Mouse (Mus musculus) hindbrain, embryonic 10.5 days (tissue): ENCODE measurements around the gene Rpn1. TPM values are rescaled to one million over a fixed set of nuclear protein-coding genes. Genes with fewer than 3 reads are reported as not detected.
"Not testable (repeated sequence)": the region's sequence is repeated elsewhere in the genome, so short reads cannot be mapped to it uniquely, and the experiment has no call there.

ENCODE experiments used
- DNase-seq: peaks from one replicate; pipeline ENCODE4 v3.0.0-alpha.2; 2017; ENCODE audit warnings: low spot score
- H3K27ac ChIP-seq: fragments of 300-500 bp; sonication (generic); 2 replicates; pipeline ENCODE4 v1.5.1; 2016; ENCODE audit warnings: mild to moderate bottlenecking, moderate library complexity
- H3K27me3 ChIP-seq: fragments of 300-500 bp; sonication (generic); 2 replicates; pipeline ENCODE4 v1.6.1; 2016; ENCODE audit warnings: mild to moderate bottlenecking; ENCODE audit not compliant: poor library complexity, insufficient read depth, severe bottlenecking
- H3K36me3 ChIP-seq: fragments of 300-500 bp; sonication (generic); 2 replicates; pipeline ENCODE4 v1.6.1; 2016; ENCODE audit warnings: mild to moderate bottlenecking, moderate library complexity
- H3K4me1 ChIP-seq: fragments of 300-500 bp; sonication (generic); replicated peaks from 2 replicates; pipeline ENCODE4 v1.6.1; 2016; ENCODE audit warnings: mild to moderate bottlenecking
- H3K4me3 ChIP-seq: fragments of 300-500 bp; sonication (generic); 2 replicates; pipeline ENCODE4 v1.5.1; 2016; ENCODE audit warnings: mild to moderate bottlenecking, moderate library complexity
- H3K9me3 ChIP-seq: fragments of 300-500 bp; sonication (generic); 2 replicates; pipeline ENCODE4 v1.6.1; 2016; ENCODE audit warnings: mild to moderate bottlenecking, moderate library complexity
- WGBS: fragments of 180-500 bp; shearing (Covaris S2); methylation state at CpG from one replicate; pipeline ENCODE4 v1.1.7; 2016; 5-methylcytosine and 5-hydroxymethylcytosine counted together
- polyA plus RNA-seq: library from polyadenylated mRNA; unstranded; fragments of >200 nt; fragmentation: Nextera tagmentation; extraction: Ambion mirVana; gene quantifications from 2 replicates; pipeline ENCODE4 v1.2.1, GENCODE M21; 2016

Gene Rpn1
- polyA plus RNA-seq, 1 experiment from 2014 or later = 277 TPM

DNA sequence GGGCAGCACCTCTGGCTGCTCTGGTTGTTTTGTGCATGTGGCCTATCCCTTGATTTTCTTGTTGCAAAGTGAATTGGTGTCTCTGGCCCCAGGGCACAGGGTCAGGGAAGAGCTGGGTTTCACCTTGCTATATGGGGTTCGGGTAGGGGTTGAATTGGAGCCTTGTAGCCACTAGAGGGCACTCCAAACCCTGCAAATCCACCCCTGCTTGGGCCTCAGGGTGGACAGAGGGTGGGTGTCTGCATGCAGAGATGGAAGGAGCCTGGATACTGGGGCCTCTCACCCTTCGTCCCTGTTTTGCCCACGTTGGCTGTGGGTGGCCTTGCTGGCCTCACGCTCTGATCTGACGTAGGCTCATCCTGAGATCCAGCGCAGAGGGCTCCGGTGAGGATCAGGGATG lies 28.9 kb downstream of the Rpn1 start:
- Histone ChIP-seq H3K9me3 (no peaks in the 10 kb centered on the region), H3K27me3 (no peaks in the 10 kb centered on the region; the same call in 1 of the 2 replicates), H3K4me1 (peaks cover 27% of the 10 kb centered on the region), H3K27ac (peak overlapping the region; percentile 71), H3K4me3 (no peak overlapping the region), H3K36me3 (no peaks in the 10 kb centered on the region)
- peak; percentile 75 for DNase-seq
- 33% methylated on average over 7 of the region's 7 CpGs for WGBS

DNA sequence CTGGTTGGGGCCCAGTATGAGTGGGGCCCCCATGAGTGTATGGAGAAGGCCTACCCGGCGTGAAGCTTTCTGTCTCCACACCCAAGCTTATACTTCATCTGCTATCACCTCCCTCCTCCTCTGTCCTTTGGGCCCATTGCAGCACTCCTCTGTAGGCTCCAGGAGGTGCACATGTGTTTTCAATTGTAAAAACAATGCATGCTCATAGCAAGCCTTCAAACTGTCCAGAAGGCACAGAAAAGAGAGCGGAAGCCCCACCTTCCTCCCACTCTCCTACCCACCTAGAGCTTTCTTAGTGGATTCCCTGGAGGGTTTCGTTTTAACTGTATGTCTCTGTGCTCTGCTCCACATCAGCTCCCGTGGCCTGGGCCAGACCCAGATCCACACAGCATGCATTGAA lies 30.1 kb downstream of the Rpn1 start:
- Histone ChIP-seq H3K27ac (peak overlapping the region; percentile 69), H3K36me3 (no peaks in the 10 kb centered on the region)
- no peak for DNase-seq

DNA sequence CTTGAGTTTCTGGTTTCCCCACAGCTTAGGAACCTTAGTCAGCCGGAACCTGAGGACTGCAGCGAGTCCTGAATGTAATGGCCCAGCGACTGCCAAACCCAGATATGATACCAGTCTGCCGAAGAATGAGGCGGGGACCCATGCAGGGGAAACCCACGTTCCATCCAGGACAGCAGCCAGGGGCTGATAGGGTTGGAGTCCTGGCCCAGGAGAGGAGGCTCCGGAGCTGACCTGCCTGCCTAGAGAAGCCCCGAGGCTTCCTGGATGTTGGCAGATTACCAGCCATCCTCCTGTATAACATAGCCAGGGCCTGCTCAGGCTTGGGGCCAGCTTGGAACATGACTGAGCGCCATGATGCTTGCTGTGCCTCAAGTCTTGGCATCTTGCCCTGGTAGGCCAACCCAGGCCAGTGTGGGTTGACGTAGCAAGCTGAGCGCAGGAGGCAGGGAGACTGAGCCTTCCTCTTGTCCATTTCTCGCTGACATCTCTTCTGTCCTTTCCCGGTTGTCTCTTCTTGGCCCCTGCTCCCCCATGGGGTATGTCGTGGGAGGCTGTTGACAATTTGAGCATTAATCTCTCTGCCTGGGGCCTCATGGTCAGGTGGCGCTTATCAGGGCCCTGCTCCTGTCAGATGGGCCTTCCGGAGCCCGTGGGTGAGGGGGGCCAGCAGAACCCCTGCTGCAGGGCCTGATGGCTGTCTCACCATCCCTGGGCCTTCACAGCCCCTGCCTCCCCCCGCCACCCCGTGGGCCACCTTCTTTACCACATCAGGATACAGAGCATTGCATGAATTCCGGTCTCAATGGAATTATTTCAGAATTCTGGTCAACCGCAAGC lies 32.3 kb downstream of the Rpn1 start:
- no peak for DNase-seq
- Histone ChIP-seq H3K27ac (no peak overlapping the region), H3K4me3 (no peak overlapping the region), H3K9me3 (0 out of 2 replicates have a peak, but pooled peaks cover 2% of the 10 kb centered on the region), H3K4me1 (peaks cover 27% of the 10 kb centered on the region), H3K27me3 (no peaks in the 10 kb centered on the region), H3K36me3 (no peaks in the 10 kb centered on the region)
- 83% methylated on average over 21 of the region's 21 CpGs for WGBS

More for the DNA sequence above, 30.1 kb downstream of the Rpn1 start:
- 75% methylated on average over 5 of the region's 5 CpGs for WGBS
- no peaks in the 10 kb centered on the region for H3K27me3 ChIP-seq
- H3K4me3 ChIP-seq = no peak overlapping the region
- H3K9me3 ChIP-seq = 0 out of 2 replicates have a peak, but pooled peaks cover 2% of the 10 kb centered on the region
- peaks cover 27% of the 10 kb centered on the region for H3K4me1 ChIP-seq

DNA sequence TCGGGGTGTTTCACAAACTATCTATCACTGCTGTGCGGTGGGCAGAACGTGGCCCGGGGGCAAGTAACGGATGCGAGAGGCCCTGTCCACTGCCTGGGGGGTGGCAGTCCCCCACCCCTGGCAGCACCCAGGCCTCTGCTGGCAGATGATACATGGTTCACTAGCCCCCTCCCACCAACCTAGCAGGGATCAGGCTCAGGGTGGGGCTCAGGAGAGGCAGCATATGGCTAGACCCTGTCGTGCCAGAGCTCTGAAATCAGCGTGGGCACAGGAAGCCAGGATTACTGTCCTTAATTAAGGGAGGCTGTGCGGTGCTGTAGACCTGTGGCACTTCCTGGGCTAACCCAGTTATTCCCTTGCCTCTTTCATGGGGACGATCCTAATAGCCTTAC lies 32.9 kb downstream of the Rpn1 start:
- 0 out of 2 replicates have a peak, but pooled peaks cover 2% of the 10 kb centered on the region for H3K9me3 ChIP-seq
- WGBS = 86% methylated on average over 10 of the region's 10 CpGs
- no peaks in the 10 kb centered on the region for H3K27me3 ChIP-seq
- no peak for DNase-seq
- no peaks in the 10 kb centered on the region for H3K36me3 ChIP-seq
- H3K4me1 ChIP-seq = peaks cover 27% of the 10 kb centered on the region
- no peak overlapping the region for H3K27ac ChIP-seq
- H3K4me3 ChIP-seq = no peak overlapping the region

DNA sequence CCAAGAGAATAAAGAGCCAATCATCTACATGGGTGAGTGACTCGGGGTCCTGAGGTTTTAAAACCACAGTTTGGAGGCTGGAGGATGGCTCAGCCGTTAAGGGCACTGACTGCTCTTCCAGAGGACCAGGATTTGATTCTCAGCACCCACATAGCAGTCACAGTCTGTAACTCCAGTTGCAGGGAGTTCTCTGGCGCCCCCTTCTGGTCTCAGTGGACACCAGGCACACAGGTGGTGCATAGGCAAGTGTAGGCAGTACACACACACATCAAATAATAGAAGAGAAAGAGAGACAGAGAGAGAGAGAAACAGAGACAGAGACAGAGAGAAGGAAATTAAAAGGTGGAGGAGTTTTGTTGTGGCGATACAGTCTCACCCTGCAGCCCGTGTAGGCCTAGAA lies 35.0 kb downstream of the Rpn1 start:
- Histone ChIP-seq H3K36me3 (no peaks in the 10 kb centered on the region), H3K4me3 (no peak overlapping the region), H3K9me3 (0 out of 2 replicates have a peak, but pooled peaks cover 2% of the 10 kb centered on the region), H3K4me1 (peaks cover 25% of the 10 kb centered on the region), H3K27ac (no peak overlapping the region), H3K27me3 (peaks cover 6% of the 10 kb centered on the region)
- no peak for DNase-seq
- WGBS = 75% methylated on average over 5 of the region's 5 CpGs

DNA sequence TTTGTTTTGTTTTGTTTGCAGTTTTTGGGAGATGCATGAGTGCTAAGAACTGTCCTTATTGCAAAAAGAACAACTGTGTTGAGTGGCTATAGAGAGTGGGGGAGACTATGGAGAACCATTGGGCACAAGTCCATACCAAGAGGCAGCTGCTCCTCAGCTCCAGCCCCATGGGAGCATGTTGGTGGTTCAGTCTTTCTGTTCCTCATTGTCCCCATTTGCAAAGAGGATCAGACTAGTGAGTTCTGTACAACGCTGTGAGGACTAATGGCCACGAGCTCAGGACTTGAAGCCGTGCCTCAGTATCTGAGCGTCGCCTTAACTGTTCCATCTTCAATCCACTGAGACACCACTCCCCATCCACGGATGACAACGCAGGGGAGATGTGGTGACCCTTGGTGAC lies 36.5 kb downstream of the Rpn1 start:
- H3K27me3 ChIP-seq = peaks cover 20% of the 10 kb centered on the region
- H3K4me3 ChIP-seq = no peak overlapping the region
- peaks cover 20% of the 10 kb centered on the region for H3K4me1 ChIP-seq
- no peaks in the 10 kb centered on the region for H3K36me3 ChIP-seq
- WGBS = 85% methylated on average over 7 of the region's 7 CpGs
- H3K9me3 ChIP-seq = 0 out of 2 replicates have a peak, but pooled peaks cover 2% of the 10 kb centered on the region
- no peak for DNase-seq
- H3K27ac ChIP-seq = no peak overlapping the region

DNA sequence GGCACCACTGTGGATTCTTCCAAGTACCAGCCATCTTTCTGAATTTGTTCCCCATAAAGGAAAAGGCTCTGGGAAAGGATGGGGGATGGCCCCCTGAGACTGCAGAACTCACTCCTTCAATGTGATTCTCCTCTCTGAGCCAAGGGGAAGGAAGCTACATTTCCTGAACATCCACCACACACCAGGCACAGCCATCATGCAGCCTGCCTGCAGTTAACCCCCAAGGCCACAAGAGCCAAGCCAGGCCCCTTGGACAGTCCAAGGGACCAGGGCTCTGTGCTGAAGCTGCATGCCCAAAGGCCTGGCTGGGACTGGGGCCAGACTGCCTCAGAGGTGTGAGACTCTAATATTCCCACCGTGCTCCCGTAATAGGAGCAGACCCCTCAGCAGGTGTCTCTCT lies 37.5 kb downstream of the Rpn1 start:
- Histone ChIP-seq H3K9me3 (0 out of 2 replicates have a peak, but pooled peaks cover 2% of the 10 kb centered on the region), H3K36me3 (no peaks in the 10 kb centered on the region), H3K4me3 (no peak overlapping the region), H3K27ac (no peak overlapping the region), H3K4me1 (peaks cover 18% of the 10 kb centered on the region), H3K27me3 (peaks cover 29% of the 10 kb centered on the region)
- WGBS = 89% methylated on average over 2 of the region's 2 CpGs
- DNase-seq = no peak

DNA sequence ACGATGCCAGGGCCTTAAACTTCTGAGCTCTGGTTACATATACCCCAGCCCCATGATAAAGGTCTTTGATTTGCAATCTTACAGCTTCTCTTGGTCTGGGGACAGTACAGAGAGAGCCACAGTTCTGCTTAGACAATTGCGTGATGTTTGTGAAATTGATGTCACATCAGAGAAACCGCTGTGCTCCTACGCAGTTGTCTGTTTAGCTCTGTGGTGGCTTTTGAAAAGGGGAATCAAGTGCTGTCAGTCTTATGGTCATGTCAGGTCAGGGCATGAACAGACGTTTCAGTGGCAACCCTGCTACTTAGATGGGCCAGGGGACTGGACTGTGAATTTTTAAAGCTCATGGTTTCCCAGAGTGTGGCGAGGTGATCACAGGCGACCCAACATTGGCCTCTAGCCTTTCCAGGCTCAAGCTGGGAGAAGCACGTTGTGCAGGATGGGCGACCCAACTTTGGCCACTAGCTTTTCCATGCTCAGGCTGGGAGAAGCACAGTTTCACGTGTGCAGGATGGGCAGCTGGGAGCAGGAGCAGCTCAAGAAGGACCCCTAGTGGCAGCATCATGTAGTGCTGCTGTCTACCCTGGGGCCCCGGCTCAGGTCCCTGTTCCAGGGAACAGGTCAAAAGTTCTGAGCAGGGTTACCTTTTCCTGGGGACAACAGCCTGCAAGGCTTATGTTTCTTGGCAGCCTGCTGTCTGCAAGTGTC lies 39.0 kb downstream of the Rpn1 start:
- H3K4me3 ChIP-seq = peak overlapping the region; percentile 37
- peaks cover 17% of the 10 kb centered on the region for H3K4me1 ChIP-seq
- H3K27ac ChIP-seq = 0 out of 2 replicates have a peak overlapping the region, but pooled peaks have one; percentile 66
- no peaks in the 10 kb centered on the region for H3K36me3 ChIP-seq
- WGBS = 40% methylated on average over 11 of the region's 11 CpGs
- H3K27me3 ChIP-seq = peaks cover 29% of the 10 kb centered on the region
- DNase-seq = peak; percentile 63
- 0 out of 2 replicates have a peak, but pooled peaks cover 2% of the 10 kb centered on the region for H3K9me3 ChIP-seq

DNA sequence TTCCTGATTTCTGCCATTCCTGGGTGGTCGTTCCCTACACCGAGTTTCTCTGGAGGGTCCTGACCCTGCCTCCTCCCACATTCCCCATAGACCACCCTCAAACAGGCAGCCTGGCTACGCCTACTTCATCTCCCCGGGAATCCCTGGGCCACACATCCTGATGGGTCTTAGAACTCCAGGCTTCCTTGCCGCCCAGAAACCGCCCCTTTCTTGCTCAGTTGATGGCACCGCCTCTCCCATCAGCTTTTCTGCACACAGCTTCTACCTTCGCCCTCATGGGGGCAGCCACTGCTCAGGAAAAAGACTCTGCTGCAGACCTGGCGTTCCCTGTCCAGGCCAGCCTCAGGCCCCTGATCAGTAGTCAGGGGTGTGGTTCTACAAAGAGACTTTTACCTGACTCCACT lies 39.6 kb downstream of the Rpn1 start:
- Histone ChIP-seq H3K36me3 (no peaks in the 10 kb centered on the region), H3K9me3 (0 out of 2 replicates have a peak, but pooled peaks cover 2% of the 10 kb centered on the region), H3K4me1 (peaks cover 17% of the 10 kb centered on the region), H3K4me3 (peak overlapping the region; percentile 37), H3K27ac (peak overlapping the region; percentile 66), H3K27me3 (peaks cover 29% of the 10 kb centered on the region)
- WGBS = 1% methylated on average over 9 of the region's 9 CpGs
- DNase-seq = peak; percentile 72

DNA sequence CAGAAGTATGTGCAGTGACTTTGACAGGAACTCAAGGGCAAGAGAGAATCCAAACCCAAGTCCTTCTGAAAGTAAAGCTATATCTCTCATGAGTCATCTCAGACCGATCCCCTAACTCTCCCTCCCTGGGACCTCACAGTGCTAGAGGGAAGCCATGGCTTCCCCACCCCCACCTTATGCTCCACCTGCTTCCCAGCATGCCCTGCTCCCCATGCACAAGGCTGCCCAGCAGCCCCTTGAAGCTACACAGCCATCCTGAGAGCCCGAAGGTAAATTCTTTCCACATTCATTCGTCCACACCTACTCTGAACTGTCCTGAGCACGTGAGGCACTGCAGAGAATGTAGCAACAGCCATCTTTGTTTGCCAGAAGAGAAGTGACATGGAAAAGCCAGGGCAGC lies 40.3 kb downstream of the Rpn1 start:
- no peak overlapping the region for H3K4me3 ChIP-seq
- no peak for DNase-seq
- no peak overlapping the region for H3K27ac ChIP-seq
- H3K36me3 ChIP-seq = no peaks in the 10 kb centered on the region
- 77% methylated on average over 4 of the region's 4 CpGs for WGBS
- H3K9me3 ChIP-seq = no peaks in the 10 kb centered on the region
- peaks cover 29% of the 10 kb centered on the region for H3K27me3 ChIP-seq
- H3K4me1 ChIP-seq = peaks cover 17% of the 10 kb centered on the region

DNA sequence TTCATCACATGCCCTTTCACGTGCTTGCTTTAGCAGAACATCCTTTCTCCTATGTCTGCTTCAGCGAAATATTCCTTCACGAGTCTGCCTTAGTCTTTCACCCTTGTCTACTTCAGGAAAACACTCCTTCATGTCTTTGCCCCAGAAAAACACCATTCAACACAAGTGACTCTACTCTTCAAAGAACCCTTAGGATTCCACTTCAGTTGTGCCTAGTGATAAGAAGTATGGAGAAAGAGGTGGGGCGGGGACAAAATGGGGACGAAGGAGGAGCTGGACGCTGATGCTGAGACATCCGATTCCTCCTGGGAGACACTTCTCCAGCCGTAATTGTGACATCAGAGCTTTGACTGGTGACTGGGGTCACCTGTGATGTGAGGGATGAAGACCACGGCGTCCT lies 41.5 kb downstream of the Rpn1 start:
- H3K9me3 ChIP-seq, DNase-seq, H3K27ac ChIP-seq, H3K4me3 ChIP-seq, H3K36me3 ChIP-seq: not testable (repeated sequence)
- Histone ChIP-seq H3K27me3 (peaks cover 41% of the 10 kb centered on the region), H3K4me1 (peaks cover 17% of the 10 kb centered on the region)
- WGBS = 87% methylated on average over 10 of the region's 10 CpGs

DNA sequence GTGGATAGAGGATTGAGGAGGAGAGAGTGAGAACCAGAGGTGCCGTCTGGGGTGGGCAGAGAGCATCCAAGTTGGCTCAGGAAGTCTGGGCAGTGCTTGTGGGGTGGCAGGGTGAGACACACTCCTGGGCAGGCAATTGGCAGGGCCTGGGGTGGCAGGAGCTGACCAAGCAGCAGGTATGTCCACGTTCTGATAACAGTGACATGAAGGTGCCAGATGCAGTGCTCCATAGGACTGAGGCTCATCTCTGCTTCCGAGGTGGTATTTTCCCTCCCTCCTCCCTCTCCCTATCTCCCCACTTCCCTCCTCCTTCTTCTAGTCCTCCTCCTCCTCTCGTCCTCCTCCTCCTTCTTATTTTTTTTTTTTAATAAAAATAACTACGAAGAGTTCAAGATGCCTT lies 47.2 kb downstream of the Rpn1 start:
- no peak for DNase-seq
- WGBS = 34% methylated on average over 5 of the region's 5 CpGs
- H3K4me1 ChIP-seq = peaks cover 35% of the 10 kb centered on the region
- H3K4me3 ChIP-seq = peak overlapping the region; percentile 39
- H3K36me3 ChIP-seq = no peaks in the 10 kb centered on the region
- no peaks in the 10 kb centered on the region for H3K9me3 ChIP-seq
- peaks cover 68% of the 10 kb centered on the region for H3K27me3 ChIP-seq
- peak overlapping the region; percentile 9 for H3K27ac ChIP-seq

DNA sequence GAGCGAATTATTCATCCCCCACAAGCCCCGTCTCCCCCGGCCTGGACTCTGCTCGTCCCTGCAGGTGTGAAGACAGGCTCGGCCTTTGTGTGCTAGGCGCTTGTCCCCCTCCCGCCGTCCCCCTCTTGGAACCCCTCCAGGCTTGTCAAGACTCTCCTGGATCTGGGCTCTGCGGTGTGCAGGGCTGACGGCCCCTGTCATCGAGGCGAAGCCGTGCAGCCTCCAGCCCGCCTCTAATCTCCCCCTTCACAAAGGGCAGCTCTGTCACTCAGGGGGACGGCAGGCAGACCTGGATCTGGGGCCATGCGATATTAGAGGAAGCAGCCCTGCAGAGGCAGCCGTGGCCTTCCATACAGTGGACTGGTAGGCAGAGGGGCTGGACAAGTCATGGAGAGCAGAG lies 47.8 kb downstream of the Rpn1 start:
- H3K27me3 ChIP-seq = peaks cover 70% of the 10 kb centered on the region
- H3K27ac ChIP-seq = peak overlapping the region; percentile 70
- H3K4me3 ChIP-seq = peak overlapping the region; percentile 39
- peaks cover 40% of the 10 kb centered on the region for H3K4me1 ChIP-seq
- H3K9me3 ChIP-seq = no peaks in the 10 kb centered on the region
- WGBS = 6% methylated on average over 17 of the region's 17 CpGs
- H3K36me3 ChIP-seq = no peaks in the 10 kb centered on the region
- DNase-seq = peak; percentile 49
